Mouse (Mus musculus): ENCODE measurements around the gene Spert. TPM values are rescaled to one million over a fixed set of nuclear protein-coding genes. Genes with fewer than 3 reads are reported as not detected.

Spert gene
- not detected in 2 replicates for polyA plus RNA-seq (2015; fragmentation: Nextera tagmentation; extraction: Ambion mirVana)

- no peak within 1 kb of the TSS for H3K9ac ChIP-seq
- no peak within 1 kb of the TSS for H3K27ac ChIP-seq
- no peak within 1 kb of the TSS for H3K4me3 ChIP-seq
- H3K4me2 ChIP-seq, result no peak within 1 kb of the TSS
- no peaks in the 10 kb centered on the region for H3K4me1 ChIP-seq
- H3K9me3 ChIP-seq (replicated peaks), result no peaks in the 10 kb centered on the region
- WGBS, result 71% methylated on average over 3 of the region's 3 CpGs
- H3K27me3 ChIP-seq, result no peaks in the 10 kb centered on the region
- H3K36me3 ChIP-seq (ENCODE audit: poor library complexity, severe bottlenecking), result no peaks in the 10 kb centered on the region
- ATAC-seq, result no peak
Observed at GRCm38 (mm10) chr14:75592978-75593377, at the start of gene Spert. Gene Spert (minus strand): TSS chr14:75593116.

GRCm38 (mm10) chr14:75642080-75642479 is 49.2 kb upstream of the Spert start, which contains the start of gene Erich6b:
Gene Erich6b (plus strand): TSS chr14:75642259.
- Histone ChIP-seq H3K4me3 (no peak within 1 kb of the TSS), H3K27me3 (no peaks in the 10 kb centered on the region), H3K4me2 (no peak within 1 kb of the TSS), H3K36me3 (ENCODE audit: poor library complexity, severe bottlenecking) (no peaks in the 10 kb centered on the region), H3K4me1 (peaks cover 7% of the 10 kb centered on the region), H3K9ac (no peak within 1 kb of the TSS), H3K9me3 (replicated peaks) (no peaks in the 10 kb centered on the region), H3K27ac (no peak within 1 kb of the TSS)
- WGBS, result 75% methylated on average over 8 of the region's 8 CpGs
- ATAC-seq, result no peak

GRCm38 (mm10) chr14:75641369-75641768 is 48.5 kb upstream of the Spert start:
- no peaks in the 10 kb centered on the region for H3K9me3 ChIP-seq (replicated peaks)
- H3K27ac ChIP-seq, result no peak overlapping the region
- H3K36me3 ChIP-seq (ENCODE audit: poor library complexity, severe bottlenecking), result no peaks in the 10 kb centered on the region
- no peak overlapping the region for H3K4me2 ChIP-seq
- peaks cover 6% of the 10 kb centered on the region; the same call in 1 of the 2 replicates for H3K4me1 ChIP-seq
- H3K27me3 ChIP-seq, result no peaks in the 10 kb centered on the region
- H3K4me3 ChIP-seq, result no peak overlapping the region
- ATAC-seq, result 0 out of 2 replicates have a peak, but pooled peaks have one; percentile 34
- WGBS, result 63% methylated on average over 6 of the region's 6 CpGs
- no peak overlapping the region for H3K9ac ChIP-seq

GRCm38 (mm10) chr14:75640846-75641245 is 47.9 kb upstream of the Spert start:
- H3K27me3 ChIP-seq, result no peaks in the 10 kb centered on the region
- H3K9me3 ChIP-seq (replicated peaks), result no peaks in the 10 kb centered on the region
- WGBS, result 82% methylated on average over 2 of the region's 2 CpGs
- ATAC-seq, result no peak
- no peak overlapping the region for H3K4me2 ChIP-seq
- H3K4me3 ChIP-seq, result no peak overlapping the region
- H3K4me1 ChIP-seq, result peaks cover 7% of the 10 kb centered on the region
- no peak overlapping the region for H3K27ac ChIP-seq
- no peak overlapping the region for H3K9ac ChIP-seq
- H3K36me3 ChIP-seq (ENCODE audit: poor library complexity, severe bottlenecking), result no peaks in the 10 kb centered on the region

- Histone ChIP-seq H3K9me3 (replicated peaks) (no peaks in the 10 kb centered on the region), H3K27ac (no peak overlapping the region), H3K9ac (no peak overlapping the region), H3K4me3 (no peak overlapping the region), H3K4me2 (no peak overlapping the region), H3K27me3 (no peaks in the 10 kb centered on the region), H3K4me1 (peaks cover 14% of the 10 kb centered on the region), H3K36me3 (ENCODE audit: poor library complexity, severe bottlenecking) (no peaks in the 10 kb centered on the region)
- ATAC-seq, result no peak
- WGBS, result 76% methylated on average over 4 of the region's 4 CpGs
Observed at GRCm38 (mm10) chr14:75637641-75638040, 44.7 kb upstream of the Spert start.

- Histone ChIP-seq H3K4me1 (peaks cover 14% of the 10 kb centered on the region), H3K27me3 (no peaks in the 10 kb centered on the region), H3K36me3 (ENCODE audit: poor library complexity, severe bottlenecking) (no peaks in the 10 kb centered on the region), H3K4me3 (no peak overlapping the region), H3K9me3 (replicated peaks) (no peaks in the 10 kb centered on the region), H3K27ac (no peak overlapping the region), H3K4me2 (no peak overlapping the region), H3K9ac (no peak overlapping the region)
- 18% methylated on average over 7 of the region's 7 CpGs for WGBS
- no peak for ATAC-seq
Observed at GRCm38 (mm10) chr14:75636107-75636506, 43.2 kb upstream of the Spert start.

- Histone ChIP-seq H3K27me3 (no peaks in the 10 kb centered on the region), H3K36me3 (ENCODE audit: poor library complexity, severe bottlenecking) (no peaks in the 10 kb centered on the region), H3K4me1 (peaks cover 14% of the 10 kb centered on the region), H3K9me3 (replicated peaks) (no peaks in the 10 kb centered on the region), H3K4me2 (no peak overlapping the region), H3K9ac (no peak overlapping the region), H3K4me3 (no peak overlapping the region), H3K27ac (peak overlapping the region; percentile 0; the same call in 1 of the 2 replicates)
- 0 out of 2 replicates have a peak, but pooled peaks have one; percentile 38 for ATAC-seq
- WGBS, result 73% methylated on average over 12 of the region's 12 CpGs
Observed at GRCm38 (mm10) chr14:75635350-75635749, 42.4 kb upstream of the Spert start.

- H3K9me3 ChIP-seq (replicated peaks), result no peaks in the 10 kb centered on the region
- no peak overlapping the region for H3K4me3 ChIP-seq
- 95% methylated on average over 8 of the region's 8 CpGs for WGBS
- H3K36me3 ChIP-seq (ENCODE audit: poor library complexity, severe bottlenecking), result no peaks in the 10 kb centered on the region
- no peaks in the 10 kb centered on the region for H3K27me3 ChIP-seq
- H3K27ac ChIP-seq, result no peak overlapping the region
- H3K4me2 ChIP-seq, result no peak overlapping the region
- no peaks in the 10 kb centered on the region for H3K4me1 ChIP-seq
- ATAC-seq, result no peak
- H3K9ac ChIP-seq, result no peak overlapping the region
Observed at GRCm38 (mm10) chr14:75628870-75629269, 36.0 kb upstream of the Spert start.

- 62% methylated on average over 7 of the region's 7 CpGs for WGBS
- no peaks in the 10 kb centered on the region for H3K36me3 ChIP-seq (ENCODE audit: poor library complexity, severe bottlenecking)
- H3K9ac ChIP-seq, result no peak overlapping the region
- no peaks in the 10 kb centered on the region for H3K9me3 ChIP-seq (replicated peaks)
- no peak overlapping the region for H3K4me3 ChIP-seq
- H3K27ac ChIP-seq, result no peak overlapping the region
- ATAC-seq, result peak; percentile 75
- H3K4me1 ChIP-seq, result no peaks in the 10 kb centered on the region
- H3K27me3 ChIP-seq, result no peaks in the 10 kb centered on the region
- H3K4me2 ChIP-seq, result no peak overlapping the region
Observed at GRCm38 (mm10) chr14:75622984-75623383, 30.1 kb upstream of the Spert start.

GRCm38 (mm10) chr14:75616375-75616774 is 23.5 kb upstream of the Spert start:
- WGBS, result 79% methylated on average over 6 of the region's 6 CpGs
- no peak overlapping the region for H3K4me2 ChIP-seq
- H3K36me3 ChIP-seq (ENCODE audit: poor library complexity, severe bottlenecking), result no peaks in the 10 kb centered on the region
- no peak overlapping the region for H3K27ac ChIP-seq
- H3K4me1 ChIP-seq, result no peaks in the 10 kb centered on the region
- no peaks in the 10 kb centered on the region for H3K27me3 ChIP-seq
- ATAC-seq, result no peak
- no peaks in the 10 kb centered on the region for H3K9me3 ChIP-seq (replicated peaks)
- H3K9ac ChIP-seq, result no peak overlapping the region
- no peak overlapping the region for H3K4me3 ChIP-seq

- Histone ChIP-seq H3K4me3 (no peak overlapping the region), H3K4me2 (no peak overlapping the region), H3K9me3 (replicated peaks) (no peaks in the 10 kb centered on the region), H3K27me3 (no peaks in the 10 kb centered on the region), H3K36me3 (ENCODE audit: poor library complexity, severe bottlenecking) (no peaks in the 10 kb centered on the region), H3K27ac (no peak overlapping the region), H3K9ac (no peak overlapping the region), H3K4me1 (no peaks in the 10 kb centered on the region)
- WGBS, result 94% methylated on average over 2 of the region's 2 CpGs
- ATAC-seq, result no peak
Observed at GRCm38 (mm10) chr14:75609176-75609575, 16.3 kb upstream of the Spert start.

GRCm38 (mm10) chr14:75583870-75584269 is 9.0 kb downstream of the Spert start:
- peaks cover 2% of the 10 kb centered on the region; the same call in 1 of the 2 replicates for H3K4me1 ChIP-seq
- H3K9me3 ChIP-seq (replicated peaks), result no peaks in the 10 kb centered on the region
- ATAC-seq, result no peak
- WGBS, result 82% methylated on average over 12 of the region's 12 CpGs
- no peak overlapping the region for H3K4me2 ChIP-seq
- no peaks in the 10 kb centered on the region for H3K27me3 ChIP-seq
- no peaks in the 10 kb centered on the region for H3K36me3 ChIP-seq (ENCODE audit: poor library complexity, severe bottlenecking)
- H3K9ac ChIP-seq, result no peak overlapping the region
- H3K4me3 ChIP-seq, result no peak overlapping the region
- H3K27ac ChIP-seq, result no peak overlapping the region

- Histone ChIP-seq H3K4me1 (peaks cover 2% of the 10 kb centered on the region; the same call in 1 of the 2 replicates), H3K4me2 (no peak overlapping the region), H3K4me3 (no peak overlapping the region), H3K27ac (no peak overlapping the region), H3K27me3 (no peaks in the 10 kb centered on the region), H3K9me3 (replicated peaks) (no peaks in the 10 kb centered on the region), H3K36me3 (ENCODE audit: poor library complexity, severe bottlenecking) (no peaks in the 10 kb centered on the region), H3K9ac (no peak overlapping the region)
- 79% methylated on average over 6 of the region's 6 CpGs for WGBS
- ATAC-seq, result no peak
Observed at GRCm38 (mm10) chr14:75579010-75579409, 13.9 kb downstream of the Spert start.

All from forebrain, embryonic 13.5 days (tissue).